Mouse (Mus musculus) kidney, embryonic 16.5 days (tissue): ENCODE measurements around the gene Ceacam16. TPM values are rescaled to one million over a fixed set of nuclear protein-coding genes. Genes with fewer than 3 reads are reported as not detected.

Experiments used
- ATAC-seq: fragments of 200-750 bp; cut with Nextera tagmentation; 2 replicates; pipeline ENCODE4 v1.8.0; 2017; ENCODE audit warnings: moderate TSS enrichment; ENCODE audit not compliant: low FRiP score, low TSS enrichment
- H3K27ac ChIP-seq: fragments of 300-500 bp; sonication (generic); 2 replicates; pipeline ENCODE4 v1.5.1; 2014; ENCODE audit warnings: low read length
- H3K27me3 ChIP-seq: fragments of 300-500 bp; sonication (generic); 2 replicates; pipeline ENCODE4 v1.6.1; 2014; ENCODE audit warnings: low read length, control low read depth, mixed read lengths; ENCODE audit not compliant: insufficient read depth
- H3K36me3 ChIP-seq: fragments of 300-500 bp; sonication (generic); 2 replicates; pipeline ENCODE4 v1.6.1; 2014; ENCODE audit warnings: low read length, control low read depth, mixed read lengths; ENCODE audit not compliant: insufficient read depth
- H3K4me1 ChIP-seq: fragments of 300-500 bp; sonication (generic); 2 replicates; pipeline ENCODE4 v1.6.1; 2014; ENCODE audit warnings: low read length, control low read depth, mixed read lengths; ENCODE audit not compliant: insufficient read depth
- H3K4me2 ChIP-seq: fragments of 300-500 bp; sonication (generic); replicated peaks from 2 replicates; pipeline ENCODE4 v1.6.1; 2014; ENCODE audit warnings: low read depth, low read length
- H3K4me3 ChIP-seq: fragments of 300-500 bp; sonication (generic); 2 replicates; pipeline ENCODE4 v1.5.1; 2014; ENCODE audit warnings: mild to moderate bottlenecking, low read length
- H3K9ac ChIP-seq: fragments of 300-500 bp; sonication (generic); replicated peaks from 2 replicates; pipeline ENCODE4 v1.6.1; 2014; ENCODE audit warnings: low read length
- H3K9me3 ChIP-seq: fragments of 300-500 bp; sonication (generic); 2 replicates; pipeline ENCODE4 v1.6.1; 2016; ENCODE audit warnings: low read length, control low read depth
- WGBS: fragments of 180-500 bp; shearing (Covaris S2); extraction: QIAGEN DNeasy Blood & Tissue Kit; methylation state at CpG from one replicate; pipeline ENCODE4 v1.1.7; 2014; 5-methylcytosine and 5-hydroxymethylcytosine counted together
- polyA plus RNA-seq: library from polyadenylated mRNA; unstranded; fragments of >200 nt; fragmentation: Nextera tagmentation; extraction: Ambion mirVana; gene quantifications from 2 replicates; pipeline ENCODE4 v1.2.1, GENCODE M21; 2015

Ceacam16 gene
- polyA plus RNA-seq, 1 experiment from 2014 or later = 0.15 TPM

DNA sequence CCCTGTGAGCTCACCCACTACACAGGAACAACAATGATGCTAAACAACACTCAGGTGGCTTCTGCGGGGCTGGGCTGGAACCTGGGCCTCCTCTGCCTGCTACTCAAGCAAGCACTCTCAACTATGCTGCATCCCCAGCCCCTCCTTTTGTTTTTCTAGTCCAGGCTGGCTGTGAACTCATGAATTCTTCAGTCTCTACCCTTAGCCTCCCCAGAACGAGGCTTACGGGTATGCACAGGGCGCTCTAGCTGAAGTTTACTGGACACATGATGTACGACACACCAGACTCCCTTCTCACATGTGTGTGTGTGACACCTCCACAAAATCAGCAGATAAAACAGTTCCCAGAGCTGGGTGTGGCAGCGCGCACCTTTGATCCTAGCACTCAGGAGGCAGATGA, 42.2 kb downstream of the Ceacam16 start:
- Histone ChIP-seq H3K36me3 (no peaks in the 10 kb centered on the region), H3K4me3 (no peak overlapping the region), H3K27ac (no peak overlapping the region), H3K9me3 (peaks cover 4% of the 10 kb centered on the region; the same call in 1 of the 2 replicates), H3K9ac (no peak overlapping the region), H3K4me2 (no peak overlapping the region), H3K4me1 (peaks cover 45% of the 10 kb centered on the region), H3K27me3 (peaks cover 10% of the 10 kb centered on the region)
- ATAC-seq = no peak
- WGBS = 80% methylated on average over 7 of the region's 7 CpGs

DNA sequence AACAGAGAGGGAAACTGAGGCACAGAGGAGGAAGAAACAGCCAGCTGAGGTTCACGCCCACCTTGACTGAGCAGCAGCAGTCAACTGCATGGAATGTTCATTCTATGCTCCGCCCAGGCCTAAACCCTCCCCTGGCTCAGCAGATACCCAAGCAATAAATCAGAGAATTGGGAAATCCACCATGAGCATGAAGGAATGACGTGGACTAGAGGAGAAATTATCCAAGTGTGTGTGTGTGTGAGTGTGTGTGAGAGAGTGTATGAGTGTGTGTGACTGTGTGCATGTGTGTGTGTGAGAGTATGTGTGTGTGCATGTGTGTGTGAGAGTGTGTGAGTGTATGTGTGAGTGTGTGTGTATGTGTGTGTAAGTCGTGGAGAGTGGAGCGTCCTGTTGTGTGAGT, 42.7 kb downstream of the Ceacam16 start:
- H3K9me3 ChIP-seq = peaks cover 4% of the 10 kb centered on the region; the same call in 1 of the 2 replicates
- H3K36me3 ChIP-seq = no peaks in the 10 kb centered on the region
- 68% methylated on average over 5 of the region's 5 CpGs for WGBS
- no peak overlapping the region for H3K9ac ChIP-seq
- no peak overlapping the region for H3K4me2 ChIP-seq
- no peak for ATAC-seq
- no peak overlapping the region for H3K27ac ChIP-seq
- peaks cover 10% of the 10 kb centered on the region for H3K27me3 ChIP-seq
- peaks cover 41% of the 10 kb centered on the region for H3K4me1 ChIP-seq
- H3K4me3 ChIP-seq = no peak overlapping the region

DNA sequence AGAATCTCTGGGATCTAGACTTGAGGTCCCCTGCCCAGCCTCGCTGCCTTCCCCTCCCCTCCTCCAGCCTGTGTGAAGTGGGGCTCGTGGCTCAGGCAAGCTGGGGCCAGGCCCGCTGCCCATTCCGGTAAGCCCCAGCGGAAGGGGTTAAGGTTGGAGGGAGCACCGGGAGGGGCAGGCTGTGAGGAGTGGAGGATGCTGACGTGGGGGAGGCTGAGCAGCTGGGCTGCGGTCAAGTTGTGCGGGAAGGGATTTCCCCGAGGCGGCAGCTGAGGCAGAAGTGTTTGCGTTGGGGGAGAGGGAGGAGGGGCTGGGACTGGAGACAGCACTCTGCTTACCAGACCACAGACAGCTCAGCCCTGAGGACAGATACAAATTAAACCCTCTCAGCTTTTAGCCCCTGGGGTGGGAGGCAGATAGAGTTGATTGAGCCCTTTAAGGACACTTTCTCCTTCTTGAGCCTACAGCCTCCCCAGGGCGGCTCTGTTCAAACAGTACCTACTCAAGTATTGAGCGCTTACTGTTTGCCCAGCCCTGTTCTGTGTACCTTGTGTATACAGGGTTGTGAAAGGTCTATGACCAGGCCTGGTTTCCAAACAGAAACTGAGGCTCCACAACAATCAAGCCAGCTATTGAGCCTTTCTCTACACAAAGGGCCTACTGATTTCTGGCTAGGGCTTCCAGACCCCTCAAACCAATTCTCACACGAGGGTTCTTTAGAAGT, 43.6 kb downstream of the Ceacam16 start:
- H3K4me1 ChIP-seq = peaks cover 32% of the 10 kb centered on the region
- peak overlapping the region; percentile 37 for H3K9ac ChIP-seq
- H3K36me3 ChIP-seq = no peaks in the 10 kb centered on the region
- H3K9me3 ChIP-seq = peaks cover 4% of the 10 kb centered on the region; the same call in 1 of the 2 replicates
- 9% methylated on average over 15 of the region's 15 CpGs for WGBS
- peaks cover 11% of the 10 kb centered on the region for H3K27me3 ChIP-seq
- H3K4me2 ChIP-seq = peak overlapping the region; percentile 65
- peak; percentile 69 for ATAC-seq
- peak overlapping the region; percentile 49; the same call in 1 of the 2 replicates for H3K27ac ChIP-seq
- H3K4me3 ChIP-seq = peak overlapping the region; percentile 52

DNA sequence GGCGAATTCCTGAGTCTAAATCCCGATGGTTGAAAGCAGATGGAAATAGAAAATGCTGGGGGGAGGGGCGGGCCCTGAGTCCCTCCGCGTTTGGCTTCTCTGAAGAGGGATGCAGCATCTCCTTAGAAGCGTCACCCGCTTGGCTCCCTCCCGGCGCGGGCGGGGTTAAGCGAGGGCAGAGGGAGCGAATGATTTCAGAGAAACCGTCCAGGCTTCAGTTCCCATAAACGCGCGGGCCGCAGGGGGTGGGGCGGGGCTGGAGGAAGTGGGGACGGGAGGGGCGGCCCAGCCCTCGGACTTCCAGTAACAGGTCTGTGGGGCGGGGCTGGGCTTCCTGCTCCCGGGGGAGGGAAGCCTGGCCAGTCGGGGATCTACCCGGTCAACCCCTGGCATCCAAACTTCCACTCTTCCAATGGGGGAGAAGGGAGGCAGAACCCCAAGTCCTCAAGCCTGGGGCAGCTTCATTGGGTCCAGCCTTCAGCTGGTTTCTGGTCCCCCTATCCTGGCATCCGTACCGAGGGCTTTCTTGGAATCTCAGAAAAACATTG, 44.8 kb downstream of the Ceacam16 start:
- Histone ChIP-seq H3K4me3 (peak overlapping the region; percentile 52), H3K9me3 (peaks cover 4% of the 10 kb centered on the region; the same call in 1 of the 2 replicates), H3K36me3 (no peaks in the 10 kb centered on the region), H3K27ac (peak overlapping the region; percentile 49), H3K27me3 (peaks cover 14% of the 10 kb centered on the region), H3K4me1 (peaks cover 28% of the 10 kb centered on the region), H3K9ac (peak overlapping the region; percentile 59), H3K4me2 (peak overlapping the region; percentile 65)
- WGBS = under 1% methylated on average over 28 of the region's 28 CpGs
- ATAC-seq = peak; percentile 77

DNA sequence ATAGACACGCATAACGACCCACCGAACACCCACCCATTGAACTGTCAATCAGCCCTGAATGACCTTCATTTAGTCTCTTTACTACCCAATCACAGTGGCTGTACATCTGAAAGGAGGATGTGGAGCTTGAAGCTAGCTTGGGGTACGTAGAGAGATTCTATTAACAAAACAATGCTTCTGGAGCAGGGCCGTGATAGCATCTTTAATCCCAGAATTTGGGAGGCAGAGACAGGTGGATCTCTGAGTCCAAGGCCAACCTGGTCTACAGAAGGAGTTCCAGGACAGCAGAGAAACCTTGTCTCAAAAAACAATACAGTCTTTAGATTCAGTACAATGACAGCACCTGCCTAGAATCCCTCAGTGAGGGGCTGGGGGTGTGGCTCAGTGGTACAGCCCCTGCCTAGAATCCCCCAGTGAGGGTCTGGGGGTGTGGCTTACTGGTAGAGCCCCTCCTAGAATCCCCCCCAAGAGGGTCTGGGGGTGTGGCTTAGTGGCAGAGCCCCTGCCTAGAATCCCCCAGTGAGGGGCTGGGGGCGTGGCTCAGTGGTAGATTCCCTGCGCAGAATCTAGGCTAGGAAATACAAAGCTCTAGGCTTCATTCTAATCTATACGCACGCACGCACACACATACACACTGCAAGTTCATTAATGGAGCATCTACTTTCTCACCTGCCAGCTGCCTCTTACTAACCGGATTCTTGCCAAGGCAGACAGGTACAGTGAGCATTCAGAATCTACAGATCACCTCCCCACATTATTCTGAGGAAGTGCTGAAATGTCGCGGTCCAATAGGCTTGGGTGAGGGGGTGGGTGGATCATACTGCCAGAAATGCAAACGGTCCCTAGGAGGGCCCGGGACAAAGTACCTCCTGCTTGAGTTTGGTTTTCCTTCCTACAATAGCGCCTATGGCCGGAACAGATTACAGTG, 45.5 kb downstream of the Ceacam16 start:
- peak overlapping the region; percentile 65 for H3K4me2 ChIP-seq
- peaks cover 4% of the 10 kb centered on the region; the same call in 1 of the 2 replicates for H3K9me3 ChIP-seq
- WGBS = 31% methylated on average over 17 of the region's 17 CpGs
- peak overlapping the region; percentile 52 for H3K4me3 ChIP-seq
- peaks cover 20% of the 10 kb centered on the region for H3K27me3 ChIP-seq
- peak overlapping the region; percentile 59 for H3K9ac ChIP-seq
- H3K27ac ChIP-seq = peak overlapping the region; percentile 49
- H3K4me1 ChIP-seq = peaks cover 32% of the 10 kb centered on the region
- no peaks in the 10 kb centered on the region for H3K36me3 ChIP-seq
- ATAC-seq = peak; percentile 11

DNA sequence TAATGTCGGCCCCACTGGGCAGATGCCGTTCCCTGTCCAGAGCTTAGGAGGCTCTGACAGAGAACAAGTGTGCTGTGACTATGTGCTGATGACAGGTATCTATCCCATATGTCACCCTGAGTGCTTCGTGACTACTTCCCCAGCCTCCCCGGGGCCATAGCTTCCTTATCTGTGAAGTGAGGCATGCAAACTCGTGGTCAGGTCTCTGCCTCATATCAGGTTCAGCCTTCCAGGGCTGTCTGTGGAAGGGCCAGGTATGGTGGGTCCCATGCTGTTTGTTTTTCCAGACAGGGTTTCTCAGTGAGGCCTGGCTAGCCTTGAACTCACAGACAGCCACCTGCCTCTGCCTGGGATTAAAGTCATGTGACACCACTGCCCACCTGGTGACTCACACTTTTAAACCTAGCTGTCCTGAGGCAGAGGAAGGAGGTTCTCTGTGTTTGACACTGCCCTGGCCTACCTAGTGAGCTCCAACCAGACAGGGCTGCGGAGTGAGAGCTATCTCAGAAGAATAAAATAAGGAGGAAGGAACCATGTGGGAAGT, 47.4 kb downstream of the Ceacam16 start:
- 76% methylated on average over 6 of the region's 6 CpGs for WGBS
- H3K9me3 ChIP-seq = no peaks in the 10 kb centered on the region
- no peak overlapping the region for H3K4me2 ChIP-seq
- H3K9ac ChIP-seq = no peak overlapping the region
- peaks cover 37% of the 10 kb centered on the region for H3K4me1 ChIP-seq
- no peak overlapping the region for H3K27ac ChIP-seq
- ATAC-seq = no peak
- H3K36me3 ChIP-seq = no peaks in the 10 kb centered on the region
- H3K27me3 ChIP-seq = peaks cover 32% of the 10 kb centered on the region
- H3K4me3 ChIP-seq = no peak overlapping the region

DNA sequence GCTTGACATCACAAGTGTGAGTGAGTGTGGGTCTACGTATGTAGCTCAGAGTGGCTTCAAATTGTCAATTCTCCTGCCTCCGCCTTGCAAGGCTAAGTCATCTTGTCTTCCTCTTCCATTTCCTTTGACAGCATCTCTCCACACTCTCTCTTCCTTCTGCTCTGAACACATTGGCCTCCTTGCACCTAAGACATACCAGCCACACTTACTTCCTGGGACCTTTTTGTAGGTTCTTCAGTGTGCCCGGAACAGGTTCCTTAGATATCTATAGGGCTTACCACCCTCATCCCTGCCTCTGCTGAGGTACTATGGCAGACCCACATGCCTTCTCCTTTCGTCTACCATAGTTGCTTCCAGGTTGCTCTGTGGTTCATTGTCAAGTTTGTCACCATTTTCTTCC, 47.9 kb downstream of the Ceacam16 start:
- Histone ChIP-seq H3K9ac (no peak overlapping the region), H3K4me3 (no peak overlapping the region), H3K36me3 (no peaks in the 10 kb centered on the region), H3K27ac (no peak overlapping the region), H3K27me3 (peaks cover 32% of the 10 kb centered on the region), H3K9me3 (no peaks in the 10 kb centered on the region), H3K4me2 (no peak overlapping the region), H3K4me1 (peaks cover 36% of the 10 kb centered on the region)
- WGBS = 87% methylated on average over 4 of the region's 4 CpGs
- no peak for ATAC-seq

DNA sequence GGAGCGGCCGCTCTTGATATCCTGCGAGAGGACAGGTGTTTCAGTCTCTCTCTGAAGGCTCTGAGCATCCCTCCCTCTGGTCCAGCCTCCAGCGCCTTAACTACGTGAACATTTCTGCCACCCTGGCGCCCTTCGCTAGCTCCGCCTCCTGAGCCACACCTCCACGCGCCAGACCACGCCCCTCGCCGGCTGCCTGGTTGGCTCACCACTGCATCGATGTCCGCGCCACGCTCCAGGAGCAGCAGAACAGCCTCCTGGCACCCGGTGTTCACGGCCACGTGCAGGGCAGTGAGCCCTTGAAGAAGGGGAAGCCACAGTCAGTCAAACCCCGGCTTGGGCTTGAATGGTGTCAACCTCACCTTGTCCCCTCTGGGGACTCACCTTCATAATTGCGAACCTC, 50.0 kb downstream of the Ceacam16 start:
- peak overlapping the region; percentile 45 for H3K4me2 ChIP-seq
- H3K27me3 ChIP-seq = peaks cover 32% of the 10 kb centered on the region
- H3K27ac ChIP-seq = no peak overlapping the region
- H3K9ac ChIP-seq = no peak overlapping the region
- H3K4me1 ChIP-seq = peaks cover 18% of the 10 kb centered on the region
- peak overlapping the region; percentile 8; the same call in 1 of the 2 replicates for H3K4me3 ChIP-seq
- no peaks in the 10 kb centered on the region for H3K9me3 ChIP-seq
- 4% methylated on average over 21 of the region's 22 CpGs for whole genome bisulfite sequencing
- H3K36me3 ChIP-seq = no peaks in the 10 kb centered on the region
- peak; percentile 50 for ATAC-seq

DNA sequence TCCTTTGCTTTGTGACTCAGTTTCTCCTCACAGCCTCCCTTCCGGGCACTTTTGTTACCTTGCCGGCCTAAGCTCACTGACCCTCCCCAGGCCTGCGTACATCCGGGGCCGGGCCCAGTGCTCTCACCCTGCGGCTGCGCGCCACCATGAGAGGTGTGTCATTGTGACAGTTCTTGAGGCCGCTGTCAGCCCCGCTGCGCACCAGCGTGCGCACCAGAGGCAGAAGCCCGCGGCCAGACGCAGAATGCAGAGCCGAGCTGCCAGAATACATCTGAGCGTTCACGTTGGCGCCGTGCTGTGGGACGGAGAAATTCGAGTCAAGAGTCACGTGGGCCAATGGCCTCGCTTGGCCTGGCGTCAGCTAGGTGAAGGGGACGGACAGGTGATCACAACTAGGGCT, 51.7 kb downstream of the Ceacam16 start:
- Histone ChIP-seq H3K9me3 (peaks cover 6% of the 10 kb centered on the region; the same call in 1 of the 2 replicates), H3K4me2 (peak overlapping the region; percentile 47), H3K36me3 (no peaks in the 10 kb centered on the region), H3K9ac (peak overlapping the region; percentile 17; the same call in 1 of the 2 replicates), H3K4me3 (peak overlapping the region; percentile 34), H3K27ac (no peak overlapping the region), H3K4me1 (peaks cover 11% of the 10 kb centered on the region; the same call in 1 of the 2 replicates), H3K27me3 (peaks cover 32% of the 10 kb centered on the region)
- WGBS = 6% methylated on average over 27 of the region's 27 CpGs
- ATAC-seq = peak; percentile 54; the same call in 1 of the 2 replicates
